Mouse (Mus musculus) adrenal gland, adult 8-10 months (tissue): Measurements from ENCODE around the gene Nlgn3. TPM values are rescaled to one million over a fixed set of nuclear protein-coding genes. Genes with fewer than 3 reads are reported as not detected.

ENCODE experiments used
- total RNA-seq, 4 experiments: library from RNA; stranded (reverse); gene quantifications; 2 replicates each; pipeline ENCODE4 v1.2.4; 2022

The Nlgn3 gene
- total RNA-seq, 4 experiments from 2014 or later = 23.5 to 27.3 (median 25.8) TPM

Other genes starting within 250 kb of the Nlgn3 start
- not detected for gene Tex11, start 239.5 kb upstream of the Nlgn3 start, total RNA-seq
- gene Slc7a3, start 213.1 kb upstream of the Nlgn3 start, total RNA-seq = 1 to 10 TPM in 2 of 4 experiments, under 1 TPM in 2; 0.42 to 1.5 (median 0.98) TPM
- 10 to 100 TPM; 49.1 to 69.9 (median 64.8) TPM for gene Snx12, start 76.6 kb upstream of the Nlgn3 start, total RNA-seq
- 10 to 100 TPM; 34.8 to 37.6 (median 36.7) TPM for gene Foxo4, start 44.6 kb upstream of the Nlgn3 start, total RNA-seq
- not detected for gene Gm614, start 35.2 kb upstream of the Nlgn3 start, total RNA-seq
- 1 to 10 TPM; 4.7 to 6.7 (median 6.5) TPM for gene Il2rg, start 30.9 kb upstream of the Nlgn3 start, total RNA-seq
- 1 to 10 TPM in 1 of 4 experiments, not detected in 3; 1.2 TPM for gene Gm20489, start 30.1 kb upstream of the Nlgn3 start, total RNA-seq
- 10 to 100 TPM; 28.9 to 61.1 (median 42.5) TPM for gene Med12, start 25.1 kb upstream of the Nlgn3 start, total RNA-seq
- under 1 TPM in 1 of 4 experiments, not detected in 3; 0.48 TPM for gene Gjb1, start 77.2 kb downstream of the Nlgn3 start, total RNA-seq
- gene Zmym3, start 121.7 kb downstream of the Nlgn3 start, total RNA-seq = 100 to 1,000 TPM in 2 of 4 experiments, 10 to 100 TPM in 2; 87.4 to 124 (median 103) TPM
- gene Nono, start 130.2 kb downstream of the Nlgn3 start, total RNA-seq = 100 to 1,000 TPM; 175 to 204 (median 197) TPM
- 1 to 10 TPM in 1 of 4 experiments, under 1 TPM in 3; 0.38 to 1.3 (median 0.67) TPM for gene Itgb1bp2, start 149.9 kb downstream of the Nlgn3 start, total RNA-seq
- 10 to 100 TPM; 33.6 to 44.9 (median 42.7) TPM for gene Taf1, start 233.6 kb downstream of the Nlgn3 start, total RNA-seq